Mouse (Mus musculus): ENCODE results near the gene Rtkn. TPM values are rescaled to one million over a fixed set of nuclear protein-coding genes. Genes with fewer than 3 reads are reported as not detected.

Gene Rtkn
- 11.8 and 12.6 TPM in 2 replicates for polyA plus RNA-seq (2016; fragmentation: Nextera tagmentation; extraction: Ambion mirVana)

GRCm38 (mm10) chr6:83134951-83135513, at the start of gene Rtkn:
Gene Rtkn (plus strand): TSS chr6:83135463.
- H3K4me2 ChIP-seq: peak within 1 kb of the TSS; percentile 70
- H3K4me3 ChIP-seq: peak within 1 kb of the TSS; percentile 57
- 57% methylated on average over 7 of the region's 7 CpGs for WGBS (ENCODE audit: insufficient replicate concordance)
- peak within 1 kb of the TSS; percentile 83; the same call in 1 of the 2 replicates for H3K27ac ChIP-seq
- peaks cover 67% of the 10 kb centered on the region for H3K4me1 ChIP-seq
- H3K36me3 ChIP-seq: no peaks in the 10 kb centered on the region
- ATAC-seq: no peak
- peak within 1 kb of the TSS; percentile 71 for H3K9ac ChIP-seq
- peaks cover 57% of the 10 kb centered on the region for H3K27me3 ChIP-seq (replicated peaks)
- no peaks in the 10 kb centered on the region for H3K9me3 ChIP-seq (replicated peaks)

DNA sequence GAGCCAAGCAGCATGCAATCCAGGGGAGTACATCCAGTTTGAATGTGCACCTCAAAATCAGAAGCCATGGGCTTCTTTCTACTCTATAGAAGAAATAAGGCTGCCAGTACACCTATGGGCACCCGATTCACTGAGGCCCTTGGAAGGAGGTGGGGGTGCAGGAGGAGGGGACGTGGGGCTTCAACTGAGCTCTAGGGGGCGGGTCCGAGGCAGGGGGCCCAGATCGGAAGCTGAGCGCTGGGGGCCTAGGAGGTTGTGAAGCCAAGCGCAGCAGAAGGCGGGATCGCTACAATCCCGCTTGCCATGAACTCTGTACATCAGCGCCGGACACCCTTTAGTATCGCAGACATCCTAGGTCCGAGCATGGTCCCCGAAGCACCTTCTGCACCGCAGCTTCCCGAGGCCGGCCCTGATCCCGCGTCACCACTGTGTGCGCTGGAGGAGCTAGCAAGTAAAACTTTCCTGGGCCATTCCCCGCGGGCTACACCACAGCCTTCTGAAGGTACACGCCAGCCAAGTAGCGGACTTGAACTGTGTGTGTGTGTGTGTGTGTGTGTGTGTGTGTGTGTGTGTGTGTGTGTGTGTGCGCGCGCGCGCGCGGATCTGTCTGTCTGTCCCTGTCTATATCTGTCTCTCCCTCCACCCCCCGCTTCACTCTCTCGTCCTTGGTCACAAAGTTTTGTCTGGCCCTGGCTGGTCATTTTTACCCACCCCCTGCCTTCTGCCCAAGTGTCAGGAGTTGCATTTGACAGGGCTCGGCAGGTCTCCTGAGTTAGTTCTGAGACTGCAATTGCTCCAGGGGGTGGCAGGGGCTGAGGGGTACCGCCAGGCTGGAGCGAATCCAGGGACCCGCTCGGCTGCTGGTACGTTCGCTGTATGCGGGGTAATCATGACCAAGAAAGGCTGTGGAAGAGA, 48.9 kb upstream of the Rtkn start, which contains the start of gene Lbx2:
TSS of gene Lbx2 (plus strand) at position 247 of the 915 bp plus-strand sequence.
- WGBS (ENCODE audit: insufficient replicate concordance): 2% methylated on average over 35 of the region's 42 CpGs
- Histone ChIP-seq H3K36me3 (peaks cover 12% of the 10 kb centered on the region), H3K4me3 (peak within 1 kb of the TSS; percentile 29), H3K9me3 (replicated peaks) (no peaks in the 10 kb centered on the region), H3K27ac (no peak within 1 kb of the TSS), H3K9ac (no peak within 1 kb of the TSS), H3K27me3 (replicated peaks) (peaks cover 95% of the 10 kb centered on the region), H3K4me2 (peak within 1 kb of the TSS; percentile 56), H3K4me1 (peaks cover 15% of the 10 kb centered on the region; the same call in 1 of the 2 replicates)
- ATAC-seq: 0 out of 2 replicates have a peak, but pooled peaks have one; percentile 30

DNA sequence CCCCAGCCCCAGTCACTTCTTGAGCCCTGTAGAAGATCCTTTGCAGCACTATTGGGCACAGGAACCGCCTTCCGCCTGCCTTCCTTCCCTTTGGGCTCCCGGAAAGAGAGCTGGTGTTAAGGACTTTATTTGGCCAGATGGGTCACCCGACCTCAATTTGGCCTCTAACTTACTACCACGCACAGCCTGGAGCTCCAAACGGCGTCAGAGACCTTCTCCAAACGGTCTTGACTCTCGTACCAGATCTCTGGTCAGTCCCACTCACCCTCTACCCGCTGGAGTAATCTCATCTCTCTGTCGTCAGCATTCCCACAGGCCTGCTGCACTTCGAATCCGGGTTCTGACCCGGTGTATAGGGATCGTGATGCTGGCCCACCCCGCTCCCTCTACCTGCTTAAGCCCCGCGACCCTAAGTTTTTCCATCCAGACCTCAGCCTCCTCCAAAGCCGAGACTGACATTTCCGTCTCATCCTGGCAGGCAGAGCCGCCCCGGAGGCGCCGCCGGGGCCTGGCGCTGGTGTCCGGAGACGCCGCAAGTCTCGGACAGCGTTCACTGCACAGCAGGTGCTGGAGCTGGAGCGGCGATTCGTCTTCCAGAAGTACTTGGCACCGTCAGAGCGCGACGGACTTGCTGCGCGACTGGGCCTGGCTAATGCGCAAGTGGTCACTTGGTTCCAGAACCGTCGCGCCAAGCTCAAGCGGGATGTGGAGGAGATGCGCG, 47.9 kb upstream of the Rtkn start:
- Histone ChIP-seq H3K9me3 (replicated peaks) (no peaks in the 10 kb centered on the region), H3K9ac (no peak overlapping the region), H3K27me3 (replicated peaks) (peaks cover 98% of the 10 kb centered on the region), H3K4me2 (peak overlapping the region; percentile 56), H3K4me1 (peaks cover 15% of the 10 kb centered on the region; the same call in 1 of the 2 replicates), H3K4me3 (peak overlapping the region; percentile 29), H3K36me3 (peaks cover 4% of the 10 kb centered on the region), H3K27ac (no peak overlapping the region)
- 3% methylated on average over 47 of the region's 47 CpGs for WGBS (ENCODE audit: insufficient replicate concordance)
- no peak for ATAC-seq

DNA sequence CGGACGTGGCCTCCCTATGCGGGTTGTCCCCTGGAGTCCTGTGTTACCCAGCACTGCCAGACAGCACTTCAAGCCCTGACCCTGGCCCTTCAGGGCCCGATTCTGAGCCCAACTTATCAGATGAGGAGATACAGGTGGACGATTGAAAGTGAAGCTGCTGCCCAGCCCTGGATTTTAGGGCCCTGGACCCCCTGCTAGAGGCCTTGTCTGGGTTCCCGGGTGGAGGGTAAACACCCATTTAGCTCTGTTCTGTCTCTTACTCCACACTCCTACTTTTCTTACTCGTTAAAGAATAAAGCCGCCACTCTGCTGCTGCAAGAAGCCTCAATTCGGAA, 47.4 kb upstream of the Rtkn start:
- Histone ChIP-seq H3K4me1 (peaks cover 15% of the 10 kb centered on the region; the same call in 1 of the 2 replicates), H3K9ac (no peak overlapping the region), H3K36me3 (no peaks in the 10 kb centered on the region), H3K4me3 (peak overlapping the region; percentile 29), H3K9me3 (replicated peaks) (no peaks in the 10 kb centered on the region), H3K4me2 (peak overlapping the region; percentile 56), H3K27ac (no peak overlapping the region), H3K27me3 (replicated peaks) (peaks cover 98% of the 10 kb centered on the region)
- WGBS (ENCODE audit: insufficient replicate concordance): 16% methylated on average over 9 of the region's 9 CpGs
- no peak for ATAC-seq

DNA sequence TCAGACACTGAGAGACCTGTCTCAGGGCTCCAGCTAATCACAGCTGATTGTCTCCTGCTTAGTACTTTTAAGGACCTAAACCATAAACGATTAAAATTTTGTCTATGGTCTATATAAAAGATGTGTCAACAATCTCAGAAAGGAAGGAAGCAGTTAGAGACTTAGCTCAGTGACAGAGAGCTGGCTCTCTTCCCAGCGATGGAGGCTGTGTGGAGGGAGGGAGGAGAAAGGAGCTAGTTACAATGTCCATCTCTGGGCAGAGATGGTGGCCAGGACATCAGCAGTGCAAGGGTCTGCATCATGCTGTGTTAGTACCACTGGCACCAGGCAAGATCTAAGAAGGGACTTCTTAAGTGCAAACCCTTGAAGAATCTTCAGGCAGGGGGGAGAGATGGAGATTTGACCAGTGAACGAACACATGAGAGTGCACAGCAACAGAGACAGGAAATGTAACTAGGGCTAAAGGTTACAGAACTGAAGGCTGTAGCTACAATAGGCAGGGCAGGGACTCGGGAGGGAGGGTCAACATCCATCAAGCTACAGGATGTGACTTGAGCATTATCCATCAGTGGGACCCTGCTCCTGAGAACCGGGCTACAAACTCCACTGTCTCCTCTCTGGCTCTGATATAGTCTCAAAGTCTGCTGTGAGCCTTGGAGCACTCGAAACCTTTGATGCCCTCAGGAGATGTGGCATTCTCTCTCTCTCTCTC, 42.7 kb upstream of the Rtkn start:
- no peak overlapping the region for H3K4me3 ChIP-seq
- no peak overlapping the region for H3K27ac ChIP-seq
- no peaks in the 10 kb centered on the region for H3K36me3 ChIP-seq
- peaks cover 80% of the 10 kb centered on the region for H3K27me3 ChIP-seq (replicated peaks)
- ATAC-seq: no peak
- WGBS (ENCODE audit: insufficient replicate concordance): 19% methylated on average over 6 of the region's 6 CpGs
- H3K4me1 ChIP-seq: no peaks in the 10 kb centered on the region; the same call in 1 of the 2 replicates
- H3K4me2 ChIP-seq: no peak overlapping the region
- H3K9me3 ChIP-seq (replicated peaks): no peaks in the 10 kb centered on the region
- H3K9ac ChIP-seq: no peak overlapping the region

DNA sequence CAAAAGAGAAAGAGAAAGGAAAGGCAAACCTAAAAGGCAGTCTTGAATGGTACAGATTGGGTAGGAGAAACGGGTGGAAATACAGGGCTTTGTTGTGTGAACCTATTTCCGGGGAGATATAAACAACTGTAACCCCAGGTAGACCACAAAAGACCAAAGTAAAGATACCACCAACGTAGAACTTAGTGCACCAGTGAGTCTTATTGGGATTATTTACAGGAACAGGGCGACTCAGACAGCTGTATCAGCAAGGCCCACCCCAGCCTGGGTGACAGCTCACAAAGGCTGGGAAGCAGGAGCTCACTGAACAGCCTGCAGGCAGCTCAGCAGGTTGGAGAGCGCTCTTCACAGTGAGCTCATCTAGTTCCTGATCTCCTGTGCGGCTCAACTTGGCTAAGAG, 39.3 kb upstream of the Rtkn start:
- Histone ChIP-seq H3K4me3 (no peak overlapping the region), H3K27ac (no peak overlapping the region), H3K9ac (no peak overlapping the region), H3K27me3 (replicated peaks) (peaks cover 60% of the 10 kb centered on the region), H3K36me3 (no peaks in the 10 kb centered on the region), H3K4me2 (no peak overlapping the region), H3K4me1 (peaks cover 5% of the 10 kb centered on the region), H3K9me3 (replicated peaks) (no peaks in the 10 kb centered on the region)
- no peak for ATAC-seq
- WGBS (ENCODE audit: insufficient replicate concordance): 37% methylated on average over 6 of the region's 6 CpGs

DNA sequence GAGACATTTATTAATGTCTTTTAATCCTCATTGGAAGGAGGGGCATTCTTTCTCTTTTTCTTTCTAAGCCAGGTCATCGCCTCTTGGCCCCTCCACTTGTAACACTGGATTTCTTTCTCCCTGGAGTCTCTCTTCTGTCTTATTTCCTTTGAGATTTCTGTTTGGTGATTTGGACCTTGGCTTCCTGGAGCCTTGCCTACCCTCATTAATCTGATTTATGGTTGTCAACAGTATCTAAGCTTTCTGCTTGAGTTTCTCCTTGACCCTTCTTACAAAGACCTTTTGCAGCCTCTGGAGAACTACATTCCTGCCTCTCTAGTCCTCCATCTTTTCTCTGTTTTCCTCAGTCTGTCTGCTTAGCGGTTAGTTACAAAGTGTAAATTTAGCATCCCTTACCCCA, 36.9 kb upstream of the Rtkn start:
- Histone ChIP-seq H3K9me3 (replicated peaks) (no peaks in the 10 kb centered on the region), H3K36me3 (peaks cover 3% of the 10 kb centered on the region), H3K4me3 (no peak overlapping the region), H3K9ac (no peak overlapping the region), H3K27me3 (replicated peaks) (peaks cover 40% of the 10 kb centered on the region), H3K27ac (no peak overlapping the region), H3K4me1 (peaks cover 24% of the 10 kb centered on the region), H3K4me2 (no peak overlapping the region)
- no peak for ATAC-seq
- WGBS (ENCODE audit: insufficient replicate concordance): 69% methylated on average over 2 of the region's 2 CpGs

GRCm38 (mm10) chr6:83101316-83101687, 34.0 kb upstream of the Rtkn start, which contains the start of the genes Ccdc142 and Gm42688:
Gene Ccdc142 (plus strand): TSS chr6:83101601.
Gene Gm42688 (plus strand): TSS chr6:83101617.
- Histone ChIP-seq H3K9me3 (replicated peaks) (no peaks in the 10 kb centered on the region), H3K27me3 (replicated peaks) (peaks cover 21% of the 10 kb centered on the region), H3K4me2 (peak within 1 kb of the TSS; percentile 99), H3K4me1 (peaks cover 27% of the 10 kb centered on the region), H3K36me3 (peaks cover 22% of the 10 kb centered on the region), H3K4me3 (peak within 1 kb of the TSS; percentile 75), H3K27ac (peak within 1 kb of the TSS; percentile 83), H3K9ac (peak within 1 kb of the TSS; percentile 87)
- under 1% methylated on average over 25 of the region's 25 CpGs for WGBS (ENCODE audit: insufficient replicate concordance)
- ATAC-seq: peak; percentile 81

DNA sequence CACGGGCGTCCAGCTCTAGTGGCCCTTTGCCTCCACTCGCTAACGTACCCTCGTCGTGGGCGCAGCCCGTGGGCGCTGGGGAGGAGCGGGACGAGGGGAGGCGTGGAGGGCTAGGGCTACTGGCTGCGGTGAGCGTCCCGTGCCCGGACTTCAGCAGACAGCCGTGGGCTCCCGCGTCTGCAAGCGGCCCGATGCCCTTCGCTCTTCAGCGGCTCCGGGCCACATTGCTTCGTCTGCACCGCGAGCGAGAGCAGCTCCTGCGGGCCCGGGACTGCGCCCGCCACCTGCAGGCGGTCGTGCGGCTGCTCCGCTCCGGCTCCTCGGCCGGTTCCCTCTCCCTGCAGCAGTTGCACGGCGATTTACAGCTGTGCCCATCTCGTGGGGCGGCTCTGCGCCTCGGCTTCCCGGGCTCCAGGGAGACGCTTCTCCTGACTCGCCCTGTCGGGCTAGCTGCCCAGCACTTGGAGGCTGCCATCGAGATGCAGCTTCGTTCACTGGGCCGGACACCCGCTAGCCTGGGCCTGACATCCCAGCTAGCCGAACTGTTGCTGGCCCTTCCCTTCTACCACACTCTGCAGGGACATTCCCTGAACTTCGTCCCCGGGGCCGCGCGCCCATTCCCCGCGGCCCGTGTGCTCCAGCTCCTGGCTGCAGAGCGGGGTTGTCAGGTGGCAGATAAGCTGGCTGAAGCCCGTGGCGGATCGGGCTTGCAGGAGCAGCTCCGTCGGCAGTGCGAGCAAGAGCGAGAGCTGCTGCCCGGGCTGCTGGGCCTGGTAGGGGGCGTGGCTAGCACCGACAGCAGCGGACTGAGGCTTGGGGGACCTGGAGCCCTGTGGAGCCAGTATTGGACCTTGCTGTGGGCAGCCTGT, 33.3 kb upstream of the Rtkn start:
- H3K36me3 ChIP-seq: peaks cover 27% of the 10 kb centered on the region
- peak overlapping the region; percentile 87 for H3K9ac ChIP-seq
- peak; percentile 73 for ATAC-seq
- peak overlapping the region; percentile 99 for H3K4me2 ChIP-seq
- H3K27me3 ChIP-seq (replicated peaks): peaks cover 19% of the 10 kb centered on the region
- peaks cover 27% of the 10 kb centered on the region for H3K4me1 ChIP-seq
- H3K9me3 ChIP-seq (replicated peaks): no peaks in the 10 kb centered on the region
- H3K27ac ChIP-seq: peak overlapping the region; percentile 83
- WGBS (ENCODE audit: insufficient replicate concordance): under 1% methylated on average over 74 of the region's 74 CpGs
- peak overlapping the region; percentile 75 for H3K4me3 ChIP-seq

- H3K4me2 ChIP-seq: peak overlapping the region; percentile 99
- H3K4me1 ChIP-seq: peaks cover 39% of the 10 kb centered on the region
- H3K9me3 ChIP-seq (replicated peaks): no peaks in the 10 kb centered on the region
- no peak for ATAC-seq
- peak overlapping the region; percentile 75; the same call in 1 of the 2 replicates for H3K4me3 ChIP-seq
- peaks cover 14% of the 10 kb centered on the region for H3K27me3 ChIP-seq (replicated peaks)
- H3K27ac ChIP-seq: peak overlapping the region; percentile 83
- peaks cover 32% of the 10 kb centered on the region for H3K36me3 ChIP-seq
- WGBS (ENCODE audit: insufficient replicate concordance): 63% methylated on average over 11 of the region's 11 CpGs
- peak overlapping the region; percentile 87 for H3K9ac ChIP-seq
Measured at GRCm38 (mm10) chr6:83103130-83103650, 32.1 kb upstream of the Rtkn start.

Data from liver, embryonic 12.5 days (tissue).